Mouse (Mus musculus): ENCODE measurements at regions not wholly inside any gene's neighbourhood (a gene's known extent, or its start where the extent isn't known, plus 50 kb on each side); places are given as distances from the start of the nearest gene placed in this dataset.

- DNase-seq: no peak
Measured at GRCm38 (mm10) chrX:42332906-42333305, 156.6 kb upstream of the Tex13c2 start.

- DNase-seq: no peak
Measured at GRCm38 (mm10) chrX:42333631-42334030, 155.9 kb upstream of the Tex13c2 start.

- no peak for DNase-seq
Measured at GRCm38 (mm10) chrX:42334794-42335193, 154.7 kb upstream of the Tex13c2 start.

- DNase-seq: no peak
Measured at GRCm38 (mm10) chrX:42336772-42337171, 152.7 kb upstream of the Tex13c2 start.

- no peak for DNase-seq
Measured at GRCm38 (mm10) chrX:42342362-42342761, 147.1 kb upstream of the Tex13c2 start.

GRCm38 (mm10) chrX:42342951-42343879 is 146.3 kb upstream of the Tex13c2 start:
- peak; percentile 6 for DNase-seq

GRCm38 (mm10) chrX:42352610-42353254 is 136.8 kb upstream of the Tex13c2 start:
- no peak for DNase-seq

- DNase-seq: no peak
Measured at GRCm38 (mm10) chrX:42359381-42360172, 129.9 kb upstream of the Tex13c2 start.

GRCm38 (mm10) chrX:42360173-42360931 is 129.1 kb upstream of the Tex13c2 start:
- DNase-seq: no peak

GRCm38 (mm10) chrX:42360973-42361372 is 128.5 kb upstream of the Tex13c2 start:
- DNase-seq: no peak

GRCm38 (mm10) chrX:42361400-42362028 is 128.0 kb upstream of the Tex13c2 start:
- DNase-seq: peak; percentile 13

- no peak for DNase-seq
Measured at GRCm38 (mm10) chrX:42364137-42364536, 125.4 kb upstream of the Tex13c2 start.

- no peak for DNase-seq
Measured at GRCm38 (mm10) chrX:42373794-42374398, 115.6 kb upstream of the Tex13c2 start.

GRCm38 (mm10) chrX:42393836-42394556 is 95.5 kb upstream of the Tex13c2 start:
- no peak for DNase-seq

GRCm38 (mm10) chrX:42396441-42396840 is 93.0 kb upstream of the Tex13c2 start:
- no peak for DNase-seq

GRCm38 (mm10) chrX:42398836-42399235 is 90.7 kb upstream of the Tex13c2 start:
- no peak for DNase-seq

GRCm38 (mm10) chrX:42399343-42399742 is 90.1 kb upstream of the Tex13c2 start:
- DNase-seq: no peak

GRCm38 (mm10) chrX:42401091-42401490 is 88.4 kb upstream of the Tex13c2 start:
- DNase-seq: no peak

GRCm38 (mm10) chrX:42401564-42402334 is 87.7 kb upstream of the Tex13c2 start:
- no peak for DNase-seq

- DNase-seq: no peak
Measured at GRCm38 (mm10) chrX:42402335-42402605, 87.2 kb upstream of the Tex13c2 start.
